Mouse (Mus musculus): Measurements from ENCODE around the gene Nuak1. TPM values are rescaled to one million over a fixed set of nuclear protein-coding genes. Genes with fewer than 3 reads are reported as not detected.

Nuak1 gene
- total RNA-seq, 2 experiments from 2014 or later, result 5.4 to 6.8 TPM

GRCm38 (mm10) chr10:84449733-84450132, 9.3 kb upstream of the Nuak1 start:
- no peak for DNase-seq (ENCODE audit: low spot score in 2 of 2)

GRCm38 (mm10) chr10:84447411-84447821, 7.0 kb upstream of the Nuak1 start:
- no peak for DNase-seq (ENCODE audit: low spot score in 2 of 2)

- no peak for DNase-seq (ENCODE audit: low spot score in 2 of 2)
These were observed 6.3 kb upstream of the Nuak1 start for GRCm38 (mm10) chr10:84446661-84447060.

- DNase-seq (ENCODE audit: low spot score in 2 of 2), result no peak
These were observed 4.0 kb upstream of the Nuak1 start for GRCm38 (mm10) chr10:84444396-84444795.

- DNase-seq (ENCODE audit: low spot score in 2 of 2), result no peak
These were observed 1.4 kb upstream of the Nuak1 start for GRCm38 (mm10) chr10:84441846-84442245.

- no peak for DNase-seq (ENCODE audit: low spot score in 2 of 2)
These were observed 1.0 kb upstream of the Nuak1 start for GRCm38 (mm10) chr10:84441434-84441785.

GRCm38 (mm10) chr10:84440181-84440540, 236 bp downstream of the Nuak1 start:
- DNase-seq (ENCODE audit: low spot score in 2 of 2), result no peak

GRCm38 (mm10) chr10:84439228-84439596, 1.2 kb downstream of the Nuak1 start:
- no peak for DNase-seq (ENCODE audit: low spot score in 2 of 2)

- no peak for DNase-seq (ENCODE audit: low spot score in 2 of 2)
These were observed 1.8 kb downstream of the Nuak1 start for GRCm38 (mm10) chr10:84438466-84439227.

- peak; percentile 95 to 97 for DNase-seq (ENCODE audit: low spot score in 2 of 2)
These were observed 2.4 kb downstream of the Nuak1 start for GRCm38 (mm10) chr10:84438049-84438422.

- no peak for DNase-seq (ENCODE audit: low spot score in 2 of 2)
These were observed 3.0 kb downstream of the Nuak1 start for GRCm38 (mm10) chr10:84437166-84438048.

- DNase-seq (ENCODE audit: low spot score in 2 of 2), result no peak
These were observed 4.5 kb downstream of the Nuak1 start for GRCm38 (mm10) chr10:84435930-84436329.

- no peak for DNase-seq (ENCODE audit: low spot score in 2 of 2)
These were observed 7.1 kb downstream of the Nuak1 start for GRCm38 (mm10) chr10:84433193-84433801.

GRCm38 (mm10) chr10:84424374-84424773, 16.0 kb downstream of the Nuak1 start:
- DNase-seq (ENCODE audit: low spot score in 2 of 2), result no peak

- no peak for DNase-seq (ENCODE audit: low spot score in 2 of 2)
These were observed 16.5 kb downstream of the Nuak1 start for GRCm38 (mm10) chr10:84423903-84424302.

GRCm38 (mm10) chr10:84420589-84420988, 19.8 kb downstream of the Nuak1 start:
- no peak for DNase-seq (ENCODE audit: low spot score in 2 of 2)

GRCm38 (mm10) chr10:84418421-84418820, 22.0 kb downstream of the Nuak1 start:
- no peak for DNase-seq (ENCODE audit: low spot score in 2 of 2)

- no peak for DNase-seq (ENCODE audit: low spot score in 2 of 2)
These were observed 23.6 kb downstream of the Nuak1 start for GRCm38 (mm10) chr10:84416752-84417151.

- DNase-seq (ENCODE audit: low spot score in 2 of 2), result no peak
These were observed 25.3 kb downstream of the Nuak1 start for GRCm38 (mm10) chr10:84414981-84415700.

GRCm38 (mm10) chr10:84413310-84413709, 27.1 kb downstream of the Nuak1 start:
- DNase-seq (ENCODE audit: low spot score in 2 of 2), result no peak

GRCm38 (mm10) chr10:84412326-84412962, 28.0 kb downstream of the Nuak1 start:
- peak in 1 of 2 experiments; percentile 64 for DNase-seq (ENCODE audit: low spot score in 2 of 2)

Measured in adrenal gland, adult 18-20 months (tissue).